Mouse (Mus musculus) liver, embryonic 14.5 days (tissue): Measurements from ENCODE around the gene Lgals8. TPM values are rescaled to one million over a fixed set of nuclear protein-coding genes. Genes with fewer than 3 reads are reported as not detected.
A peak's percentile ranks its signal among the peaks of the same experiment; 100 is the strongest.

Experiments
- ATAC-seq: fragments of 200-750 bp; cut with Nextera tagmentation; 2 replicates; pipeline ENCODE4 v1.8.0; 2017; ENCODE audit warnings: moderate number of reproducible peaks, mild to moderate bottlenecking, moderate library complexity; ENCODE audit not compliant: insufficient read depth
- DNase-seq, 3 experiments: peaks; one replicate each; pipeline ENCODE4 v3.0.0-alpha.2; 2012 to 2013; ENCODE audit warnings: low read depth in 3 of 3, low spot score in 3 of 3
- H3K27ac ChIP-seq: fragments of 300-500 bp; sonication (generic); 2 replicates; pipeline ENCODE4 v1.5.1; 2014; ENCODE audit warnings: moderate library complexity, mild to moderate bottlenecking, control low read depth, inconsistent platforms
- H3K27me3 ChIP-seq: fragments of 300-500 bp; sonication (generic); 2 replicates; pipeline ENCODE4 v1.6.1; 2014; ENCODE audit warnings: mild to moderate bottlenecking, low read length, moderate library complexity; ENCODE audit not compliant: control insufficient read depth, insufficient read depth
- H3K36me3 ChIP-seq: fragments of 300-500 bp; sonication (generic); replicated peaks from 2 replicates; pipeline ENCODE4 v1.6.1; 2014; ENCODE audit warnings: low read depth; ENCODE audit not compliant: control insufficient read depth, insufficient read depth
- H3K4me1 ChIP-seq, 2 experiments: fragments of 200-500 bp in 1 of 2; fragments of 300-500 bp in 1 of 2; sonication (generic) in 1 of 2; replicated peaks; 2 replicates each; pipeline ENCODE4 v1.6.1; 2012 to 2014; ENCODE audit warnings: antibody characterized with exemption in 1 of 2, inconsistent platforms in 1 of 2, low read length in 1 of 2; ENCODE audit not compliant: control insufficient read depth in 2 of 2, insufficient read depth in 2 of 2
- H3K4me2 ChIP-seq: fragments of 300-500 bp; sonication (generic); 2 replicates; pipeline ENCODE4 v1.6.1; 2014; ENCODE audit warnings: low read depth, mild to moderate bottlenecking, control low read depth, moderate library complexity
- H3K4me3 ChIP-seq, 2 experiments: fragments of 200-500 bp in 1 of 2; fragments of 300-500 bp in 1 of 2; sonication (generic) in 1 of 2; 2 replicates each; pipeline ENCODE4 v1.5.1; 2012 to 2014; ENCODE audit warnings: low read depth in 2 of 2, low read length in 2 of 2, mild to moderate bottlenecking in 2 of 2, control low read depth in 1 of 2, inconsistent platforms in 1 of 2, moderate library complexity in 1 of 2; ENCODE audit not compliant: insufficient read depth in 1 of 2
- H3K9ac ChIP-seq: fragments of 300-500 bp; sonication (generic); replicated peaks from 2 replicates; pipeline ENCODE4 v1.6.1; 2014; ENCODE audit warnings: mild to moderate bottlenecking, control low read depth, moderate library complexity
- H3K9me3 ChIP-seq: fragments of 300-500 bp; sonication (generic); 2 replicates; pipeline ENCODE4 v1.6.1; 2016; ENCODE audit warnings: low read length, mixed read lengths; ENCODE audit not compliant: control insufficient read depth
- CTCF ChIP-seq: IDR thresholded peaks from 2 replicates; pipeline ENCODE4 v1.5.1; 2016; ENCODE audit warnings: antibody characterized with exemption, low read depth, control low read depth
- EP300 ChIP-seq: IDR thresholded peaks from 2 replicates; pipeline ENCODE4 v1.6.1; 2016; ENCODE audit warnings: antibody characterized with exemption, low read depth
- WGBS: fragments of 180-500 bp; shearing (Covaris S2); extraction: QIAGEN DNeasy Blood & Tissue Kit; methylation state at CpG from one replicate; pipeline ENCODE4 v1.1.7; 2014; ENCODE audit not compliant: insufficient replicate concordance; 5-methylcytosine and 5-hydroxymethylcytosine counted together
- polyA plus RNA-seq, 2 experiments: library from polyadenylated mRNA; depleted of rRNA in 1 of 2; stranded (reverse) in 1 of 2; unstranded in 1 of 2; fragments of >200 nt; fragmentation: Nextera tagmentation in 1 of 2; extraction: Ambion mirVana in 1 of 2; gene quantifications; 2 replicates each; pipeline versions ENCODE4 v1.2.1 to v1.2.3; 2012 to 2014

Lgals8 gene
- polyA plus RNA-seq, 2 experiments: 12.7 TPM

- Histone ChIP-seq H3K9ac (no peak overlapping the region), H3K4me1 (peaks cover 0 to 12% of the 10 kb centered on the region in 2 experiments; a peak in 3 of 4 replicates), H3K4me3 (no peak overlapping the region), H3K4me2 (no peak overlapping the region), H3K27me3 (no peaks in the 10 kb centered on the region), H3K36me3 (no peaks in the 10 kb centered on the region; the same call in 1 of the 2 replicates), H3K9me3 (no peaks in the 10 kb centered on the region), H3K27ac (no peak overlapping the region)
- no peak for ATAC-seq
- DNase-seq: no peak
- WGBS: 62% methylated on average over 4 of the region's 4 CpGs
- no peak for TF ChIP-seq EP300
- no peak for TF ChIP-seq CTCF
Measured at GRCm38 (mm10) chr13:12462623-12463022, 2.1 kb downstream of the Lgals8 start.

- Histone ChIP-seq H3K9me3 (no peaks in the 10 kb centered on the region), H3K36me3 (no peaks in the 10 kb centered on the region; the same call in 1 of the 2 replicates), H3K27me3 (no peaks in the 10 kb centered on the region), H3K27ac (no peak overlapping the region), H3K9ac (peak overlapping the region; percentile 82), H3K4me1 (peaks cover 0 to 12% of the 10 kb centered on the region in 2 experiments; a peak in 3 of 4 replicates), H3K4me3 (peak overlapping the region; percentile 81 to 85), H3K4me2 (peak overlapping the region; percentile 95)
- 5% methylated on average over 7 of the region's 7 CpGs for WGBS
- TF ChIP-seq CTCF (no peak), EP300 (no peak)
- no peak for DNase-seq
- no peak for ATAC-seq
Measured at GRCm38 (mm10) chr13:12461730-12462119, 3.0 kb downstream of the Lgals8 start.

GRCm38 (mm10) chr13:12460881-12461729 lies 3.6 kb downstream of the Lgals8 start:
- H3K27ac ChIP-seq: peak overlapping the region; percentile 76
- H3K4me3 ChIP-seq: peak overlapping the region; percentile 81 to 85
- peak overlapping the region; percentile 82 for H3K9ac ChIP-seq
- TF ChIP-seq EP300 (peak; percentile 32; the same call in 1 of the 2 replicates), CTCF (no peak)
- peak; percentile 79 to 87 (median 79) for DNase-seq
- under 1% methylated on average over 59 of the region's 59 CpGs for WGBS
- H3K4me1 ChIP-seq: peaks cover 0 to 12% of the 10 kb centered on the region in 2 experiments; a peak in 3 of 4 replicates
- no peaks in the 10 kb centered on the region for H3K27me3 ChIP-seq
- no peaks in the 10 kb centered on the region for H3K9me3 ChIP-seq
- no peaks in the 10 kb centered on the region; the same call in 1 of the 2 replicates for H3K36me3 ChIP-seq
- peak; percentile 94 for ATAC-seq
- peak overlapping the region; percentile 95 for H3K4me2 ChIP-seq

GRCm38 (mm10) chr13:12460443-12460842 lies 4.3 kb downstream of the Lgals8 start:
- Histone ChIP-seq H3K4me3 (peak overlapping the region; percentile 81 to 85), H3K36me3 (no peaks in the 10 kb centered on the region; the same call in 1 of the 2 replicates), H3K9me3 (no peaks in the 10 kb centered on the region), H3K4me1 (peaks cover 0 to 12% of the 10 kb centered on the region in 2 experiments; a peak in 3 of 4 replicates), H3K9ac (peak overlapping the region; percentile 82), H3K27ac (peak overlapping the region; percentile 76), H3K4me2 (peak overlapping the region; percentile 95), H3K27me3 (no peaks in the 10 kb centered on the region)
- ATAC-seq (peak; percentile 10; the same call in 1 of the 2 replicates), DNase-seq (peak; percentile 48 to 52 (median 50))
- TF ChIP-seq CTCF (no peak; the same call in 1 of the 2 replicates), EP300 (no peak)
- 0% methylated on average over 8 of the region's 8 CpGs for WGBS

- Histone ChIP-seq H3K4me3 (no peak overlapping the region), H3K36me3 (no peaks in the 10 kb centered on the region; the same call in 1 of the 2 replicates), H3K9me3 (no peaks in the 10 kb centered on the region), H3K4me1 (peaks cover 0 to 5% of the 10 kb centered on the region in 2 experiments; a peak in 2 of 4 replicates), H3K4me2 (no peak overlapping the region), H3K27me3 (no peaks in the 10 kb centered on the region), H3K9ac (no peak overlapping the region), H3K27ac (no peak overlapping the region)
- DNase-seq (no peak), ATAC-seq (no peak)
- WGBS: 71% methylated on average over 7 of the region's 7 CpGs
- no peak for TF ChIP-seq EP300
- no peak for TF ChIP-seq CTCF
Measured at GRCm38 (mm10) chr13:12456711-12457110, 8.0 kb downstream of the Lgals8 start.
